Mouse (Mus musculus) cerebellum, postnatal 14 days (tissue): Measurements from ENCODE around the gene Catsperg1.
A peak's percentile ranks its signal among the peaks of the same experiment; 100 is the strongest.
"Not testable (repeated sequence)": the region's sequence is repeated elsewhere in the genome, so short reads cannot be mapped to it uniquely, and the experiment has no call there.

Experiments
- DNase-seq, 2 experiments: peaks; one replicate each; pipeline ENCODE4 v3.0.0; 2021; ENCODE audit warnings: mixed read lengths in 2 of 2

The Catsperg1 gene

GRCm38 (mm10) chr7:29228202-29228601 lies 14.4 kb upstream of the Catsperg1 start:
- no peak for DNase-seq

- DNase-seq, result no peak
These were observed 11.7 kb upstream of the Catsperg1 start for GRCm38 (mm10) chr7:29225520-29225919.

- DNase-seq, result no peak
These were observed 11.0 kb upstream of the Catsperg1 start for GRCm38 (mm10) chr7:29224756-29225394.

- peak in 1 of 2 experiments; percentile 25 for DNase-seq
These were observed 1.0 kb upstream of the Catsperg1 start for GRCm38 (mm10) chr7:29214846-29215245.

- DNase-seq, result no peak
These were observed 401 bp upstream of the Catsperg1 start for GRCm38 (mm10) chr7:29214236-29214635.

GRCm38 (mm10) chr7:29212775-29213560 lies 867 bp downstream of the Catsperg1 start:
- peak in 1 of 2 experiments; percentile 12 for DNase-seq

- peak in 1 of 2 experiments; percentile 39 for DNase-seq
These were observed 1.6 kb downstream of the Catsperg1 start for GRCm38 (mm10) chr7:29212199-29212765.

GRCm38 (mm10) chr7:29211415-29212198 lies 2.2 kb downstream of the Catsperg1 start:
- peak; percentile 54 to 56 for DNase-seq

GRCm38 (mm10) chr7:29211013-29211412 lies 2.8 kb downstream of the Catsperg1 start:
- peak in 1 of 2 experiments; percentile 31 for DNase-seq

- DNase-seq, result no peak
These were observed 11.3 kb downstream of the Catsperg1 start for GRCm38 (mm10) chr7:29202577-29202976.

GRCm38 (mm10) chr7:29194230-29194629 lies 19.6 kb downstream of the Catsperg1 start:
- DNase-seq, result not testable (repeated sequence)

GRCm38 (mm10) chr7:29181323-29181722 lies 32.5 kb downstream of the Catsperg1 start:
- DNase-seq, result not testable (repeated sequence)

- no peak for DNase-seq
These were observed 33.0 kb downstream of the Catsperg1 start for GRCm38 (mm10) chr7:29180854-29181236.

- DNase-seq, result peak; percentile 97
These were observed 33.6 kb downstream of the Catsperg1 start, which contains the start of gene Psmd8 for GRCm38 (mm10) chr7:29180077-29180853. Gene Psmd8 (minus strand): TSS chr7:29180701.

GRCm38 (mm10) chr7:29179323-29179722 lies 34.5 kb downstream of the Catsperg1 start:
- DNase-seq, result no peak

GRCm38 (mm10) chr7:29178106-29178505 lies 35.7 kb downstream of the Catsperg1 start:
- DNase-seq, result peak in 1 of 2 experiments; percentile 45

- no peak for DNase-seq
These were observed 41.3 kb downstream of the Catsperg1 start for GRCm38 (mm10) chr7:29172390-29173016.

GRCm38 (mm10) chr7:29171562-29172097 lies 42.2 kb downstream of the Catsperg1 start:
- DNase-seq, result no peak

GRCm38 (mm10) chr7:29170755-29171561 lies 42.9 kb downstream of the Catsperg1 start:
- peak in 1 of 2 experiments; percentile 65 for DNase-seq

GRCm38 (mm10) chr7:29170066-29170754 lies 43.6 kb downstream of the Catsperg1 start, which contains the start of the genes Ggn and Spred3:
Gene Ggn (plus strand): TSS chr7:29170210.
Gene Spred3 (minus strand): TSS chr7:29170411.
- peak; percentile 61 to 68 for DNase-seq
